Mouse (Mus musculus) heart, embryonic 13.5 days (tissue): Measurements from ENCODE around the gene Zic4. TPM values are rescaled to one million over a fixed set of nuclear protein-coding genes. Genes with fewer than 3 reads are reported as not detected.

Experiments
- ATAC-seq: fragments of 200-750 bp; cut with Nextera tagmentation; 2 replicates; pipeline ENCODE4 v1.8.0; 2017; ENCODE audit warnings: moderate TSS enrichment; ENCODE audit not compliant: insufficient number of reproducible peaks, low FRiP score, low TSS enrichment; ENCODE audit errors: extremely low read depth
- H3K27ac ChIP-seq: fragments of 300-500 bp; sonication (generic); replicated peaks from 2 replicates; pipeline ENCODE4 v1.5.1; 2015; ENCODE audit warnings: moderate library complexity, mild to moderate bottlenecking, inconsistent platforms
- H3K27me3 ChIP-seq: fragments of 300-500 bp; sonication (generic); replicated peaks from 2 replicates; pipeline ENCODE4 v1.6.1; 2015; ENCODE audit warnings: mild to moderate bottlenecking, inconsistent platforms
- H3K36me3 ChIP-seq: fragments of 300-500 bp; sonication (generic); 2 replicates; pipeline ENCODE4 v1.6.1; 2015; ENCODE audit warnings: mild to moderate bottlenecking, inconsistent platforms
- H3K4me1 ChIP-seq: fragments of 300-500 bp; sonication (generic); 2 replicates; pipeline ENCODE4 v1.6.1; 2015; ENCODE audit warnings: inconsistent platforms
- H3K4me2 ChIP-seq: fragments of 300-500 bp; sonication (generic); 2 replicates; pipeline ENCODE4 v1.6.1; 2015; ENCODE audit warnings: inconsistent platforms, mild to moderate bottlenecking, moderate library complexity
- H3K4me3 ChIP-seq: fragments of 300-500 bp; sonication (generic); 2 replicates; pipeline ENCODE4 v1.5.1; 2015; ENCODE audit warnings: moderate library complexity, mild to moderate bottlenecking, inconsistent platforms
- H3K9ac ChIP-seq: fragments of 300-500 bp; sonication (generic); 2 replicates; pipeline ENCODE4 v1.6.1; 2015; ENCODE audit warnings: inconsistent platforms, mild to moderate bottlenecking, moderate library complexity
- H3K9me3 ChIP-seq: fragments of 300-500 bp; sonication (generic); 2 replicates; pipeline ENCODE4 v1.6.1; 2016; ENCODE audit warnings: inconsistent platforms
- WGBS: fragments of 180-500 bp; shearing (Covaris S2); methylation state at CpG from one replicate; pipeline ENCODE4 v1.1.7; 2015; ENCODE audit warnings: mixed read lengths; 5-methylcytosine and 5-hydroxymethylcytosine counted together
- polyA plus RNA-seq: library from polyadenylated mRNA; unstranded; fragments of >200 nt; fragmentation: Nextera tagmentation; extraction: Ambion mirVana; gene quantifications from 2 replicates; pipeline ENCODE4 v1.2.1, GENCODE M21; 2015

Gene Zic4
- polyA plus RNA-seq, 1 experiment from 2014 or later: not detected

- no peaks in the 10 kb centered on the region for H3K36me3 ChIP-seq
- H3K27me3 ChIP-seq: peaks cover 72% of the 10 kb centered on the region
- H3K4me2 ChIP-seq: peak overlapping the region; percentile 33
- H3K4me1 ChIP-seq: no peaks in the 10 kb centered on the region
- WGBS: 2% methylated on average over 18 of the region's 18 CpGs
- H3K9me3 ChIP-seq: no peaks in the 10 kb centered on the region
- no peak for ATAC-seq
- no peak overlapping the region for H3K9ac ChIP-seq
- no peak overlapping the region for H3K4me3 ChIP-seq
- H3K27ac ChIP-seq: no peak overlapping the region
Observed at GRCm38 (mm10) chr9:91420441-91420840, 58.2 kb downstream of the Zic4 start.

Other genes starting within 250 kb of the Zic4 start
- 0.09 TPM in 1 of 2 replicates, not detected in the other for gene Zic1, start 3.4 kb downstream of the Zic4 start, polyA plus RNA-seq